Mouse (Mus musculus): ENCODE measurements around the gene Rasal1.

The Rasal1 gene

GRCm38 (mm10) chr5:120696057-120696743 lies 47.6 kb downstream of the Rasal1 start:
- DNase-seq (ENCODE audit: low read depth), result peak; percentile 65

- DNase-seq (ENCODE audit: low read depth), result peak; percentile 82
Measured at GRCm38 (mm10) chr5:120696865-120697264, 48.3 kb downstream of the Rasal1 start.

- DNase-seq (ENCODE audit: low read depth), result no peak
Measured at GRCm38 (mm10) chr5:120698181-120698580, 49.6 kb downstream of the Rasal1 start.

- DNase-seq (ENCODE audit: low read depth), result no peak
Measured at GRCm38 (mm10) chr5:120698801-120699391, 50.3 kb downstream of the Rasal1 start.

GRCm38 (mm10) chr5:120700996-120701790 lies 52.6 kb downstream of the Rasal1 start:
- DNase-seq (ENCODE audit: low read depth), result no peak

GRCm38 (mm10) chr5:120702421-120702820 lies 53.8 kb downstream of the Rasal1 start:
- DNase-seq (ENCODE audit: low read depth), result no peak

- DNase-seq (ENCODE audit: low read depth), result no peak
Measured at GRCm38 (mm10) chr5:120702969-120703368, 54.4 kb downstream of the Rasal1 start.

GRCm38 (mm10) chr5:120703660-120704059 lies 55.0 kb downstream of the Rasal1 start:
- DNase-seq (ENCODE audit: low read depth), result no peak

GRCm38 (mm10) chr5:120704421-120704820 lies 55.8 kb downstream of the Rasal1 start:
- DNase-seq (ENCODE audit: low read depth), result no peak

- no peak for DNase-seq (ENCODE audit: low read depth)
Measured at GRCm38 (mm10) chr5:120706541-120706940, 57.9 kb downstream of the Rasal1 start.

GRCm38 (mm10) chr5:120706976-120707375 lies 58.4 kb downstream of the Rasal1 start:
- DNase-seq (ENCODE audit: low read depth), result no peak

- no peak for DNase-seq (ENCODE audit: low read depth)
Measured at GRCm38 (mm10) chr5:120710161-120710825, 61.7 kb downstream of the Rasal1 start.

GRCm38 (mm10) chr5:120710826-120711248 lies 62.2 kb downstream of the Rasal1 start:
- DNase-seq (ENCODE audit: low read depth), result no peak

- peak; percentile 87 for DNase-seq (ENCODE audit: low read depth)
Measured at GRCm38 (mm10) chr5:120711416-120711815, 62.8 kb downstream of the Rasal1 start.

- no peak for DNase-seq (ENCODE audit: low read depth)
Measured at GRCm38 (mm10) chr5:120711827-120712226, 63.2 kb downstream of the Rasal1 start, which contains the start of gene Dtx1. Dtx1 (minus strand) TSS chr5:120711927.

GRCm38 (mm10) chr5:120712721-120713120 lies 64.1 kb downstream of the Rasal1 start:
- no peak for DNase-seq (ENCODE audit: low read depth)

GRCm38 (mm10) chr5:120714314-120714713 lies 65.7 kb downstream of the Rasal1 start:
- peak; percentile 93 for DNase-seq (ENCODE audit: low read depth)

GRCm38 (mm10) chr5:120717136-120717535 lies 68.5 kb downstream of the Rasal1 start:
- DNase-seq (ENCODE audit: low read depth), result no peak

- no peak for DNase-seq (ENCODE audit: low read depth)
Measured at GRCm38 (mm10) chr5:120718600-120719378, 70.2 kb downstream of the Rasal1 start.

GRCm38 (mm10) chr5:120721005-120721404 lies 72.4 kb downstream of the Rasal1 start:
- no peak for DNase-seq (ENCODE audit: low read depth)

- no peak for DNase-seq (ENCODE audit: low read depth)
Measured at GRCm38 (mm10) chr5:120725811-120726455, 77.3 kb downstream of the Rasal1 start.

Data from naive thymus-derived CD4-positive, alpha-beta T cell, adult 2 months (primary cell).